9 mouse cellular contexts compared by ENCODE assay signal in genomic region chr1:181921580-181922494, GRCm38 (mm10).
DNase-seq lines count a peak whose midpoint lies in the region; ATAC-seq and TF ChIP-seq lines count a peak whose summit lies in the region.
"Had no signal": no experiment of that assay in that cellular context is flagged by ENCODE, and none has a peak within 500 bp of the region (broad histone marks: within the 10 kb centered on the region; RNA-seq: fewer than 3 reads in every experiment).

No protein-coding gene starts in this region.

- WGBS in lung, embryonic 14.5 days, result 62% methylated on average over 37 of the region's 37 CpGs
- WGBS in bone marrow, adult 2 months, result 42% methylated on average over 37 of the region's 37 CpGs
- 41% methylated on average over 25 of the region's 37 CpGs for WGBS in heart, embryonic 12.5 days
- WGBS in midbrain, embryonic 11.5 days, result 70% methylated on average over 37 of the region's 37 CpGs

- ATAC-seq in lung, embryonic 14.5 days (ENCODE audit: insufficient read depth), result no peak; the same call in none of the 2 replicates
- peak; percentile 55; the same call in 1 of the 2 replicates for ATAC-seq in heart, embryonic 12.5 days (ENCODE audit: insufficient number of reproducible peaks, low FRiP score)
- ATAC-seq in midbrain, embryonic 11.5 days (ENCODE audit: low FRiP score), result 0 out of 2 replicates have a peak, but pooled peaks have one; percentile 22

- no peaks in the 10 kb centered on the region for H3K4me1 ChIP-seq in lung, embryonic 14.5 days (ENCODE audit: insufficient read depth)
- H3K4me1 ChIP-seq in bone marrow, adult 2 months (ENCODE audit: control insufficient read depth, insufficient read depth, low read length), result no peaks in the 10 kb centered on the region; the same call in 1 of the 2 replicates
- peaks cover 14% of the 10 kb centered on the region; the same call in 1 of the 2 replicates for H3K4me1 ChIP-seq in heart, embryonic 12.5 days (replicated peaks)
- H3K4me1 ChIP-seq in midbrain, embryonic 11.5 days (ENCODE audit: control insufficient read depth, insufficient read depth, low read length), result no peaks in the 10 kb centered on the region
- H3K4me1 ChIP-seq: embryonic facial prominence, embryonic 13.5 days had no signal

- no peak overlapping the region for H3K4me3 ChIP-seq in lung, embryonic 14.5 days (ENCODE audit: low read depth, low read length)
- peak overlapping the region; percentile 69 for H3K4me3 ChIP-seq in bone marrow, adult 2 months (replicated peaks; ENCODE audit: control insufficient read depth, low read depth, low read length)
- H3K4me3 ChIP-seq in heart, embryonic 12.5 days, result peak overlapping the region; percentile 40
- no peak overlapping the region for H3K4me3 ChIP-seq in midbrain, embryonic 11.5 days (ENCODE audit: low read depth, low read length)
- H3K4me3 ChIP-seq: embryonic facial prominence, embryonic 13.5 days had no signal

- intact Hi-C loops in left cerebral cortex, postnatal 25 days (cut with DNase I), result loop anchor here (1.0 to 10.0 kb wide), 3 partner anchors 29 to 95 kb away; partner anchors contain the start of gene Enah

- H3K27ac ChIP-seq in lung, embryonic 14.5 days (ENCODE audit: low read depth), result no peak overlapping the region
- peak overlapping the region; percentile 89 for H3K27ac ChIP-seq in bone marrow, adult 2 months (ENCODE audit: control insufficient read depth, insufficient read depth, low read depth, low read length, poor library complexity)
- peak overlapping the region; percentile 51; the same call in 1 of the 2 replicates for H3K27ac ChIP-seq in heart, embryonic 12.5 days (ENCODE audit: poor library complexity, severe bottlenecking)
- no peak overlapping the region for H3K27ac ChIP-seq in midbrain, embryonic 11.5 days (ENCODE audit: low read depth, low read length)
- H3K27ac ChIP-seq: embryonic facial prominence, embryonic 13.5 days had no signal

- H3K9me3 ChIP-seq in lung, embryonic 14.5 days (ENCODE audit: low read depth, low read length), result no peaks in the 10 kb centered on the region
- no peaks in the 10 kb centered on the region for H3K9me3 ChIP-seq in heart, embryonic 12.5 days (replicated peaks)
- H3K9me3 ChIP-seq in midbrain, embryonic 11.5 days (ENCODE audit: control insufficient read depth, low read length), result no peaks in the 10 kb centered on the region
- H3K9me3 ChIP-seq: embryonic facial prominence, embryonic 13.5 days had no signal

- peaks cover 21% of the 10 kb centered on the region; the same call in 1 of the 2 replicates for H3K36me3 ChIP-seq in lung, embryonic 14.5 days (ENCODE audit: insufficient read depth)
- H3K36me3 ChIP-seq in heart, embryonic 12.5 days, result peaks cover 34% of the 10 kb centered on the region
- H3K36me3 ChIP-seq in midbrain, embryonic 11.5 days (ENCODE audit: control insufficient read depth, insufficient read depth, low read length), result 0 out of 2 replicates have a peak, but pooled peaks cover 5% of the 10 kb centered on the region

- TF ChIP-seq POLR2A in bone marrow, adult 2 months (IDR thresholded peaks at IDR 0.05; ENCODE audit: borderline replicate concordance, control insufficient read depth, low read depth, low read length), result no peak

- TF ChIP-seq CTCF in lung, embryonic 14.5 days (IDR thresholded peaks at IDR 0.05; ENCODE audit: low read depth), result peak; percentile 34
- peak; percentile 12; the same call in 1 of the 2 replicates for TF ChIP-seq CTCF in bone marrow, adult 2 months (IDR thresholded peaks at IDR 0.05; ENCODE audit: control insufficient read depth, insufficient read depth, low read length)

- H3K9ac ChIP-seq in lung, embryonic 14.5 days, result no peak overlapping the region
- H3K9ac ChIP-seq in heart, embryonic 12.5 days, result peak overlapping the region; percentile 64
- no peak overlapping the region for H3K9ac ChIP-seq in midbrain, embryonic 11.5 days (ENCODE audit: low read length)
- H3K9ac ChIP-seq: embryonic facial prominence, embryonic 13.5 days had no signal

- no peaks in the 10 kb centered on the region for H3K27me3 ChIP-seq in lung, embryonic 14.5 days (ENCODE audit: insufficient read depth, low read length)
- H3K27me3 ChIP-seq in heart, embryonic 12.5 days (replicated peaks), result no peaks in the 10 kb centered on the region
- no peaks in the 10 kb centered on the region for H3K27me3 ChIP-seq in midbrain, embryonic 11.5 days (ENCODE audit: control insufficient read depth, insufficient read depth, low read length)
- H3K27me3 ChIP-seq: embryonic facial prominence, embryonic 13.5 days had no signal

- peak; percentile 28 for DNase-seq in lung, embryonic 14.5 days
- DNase-seq in lung, postnatal 14 days, result no peak
- DNase-seq in left cerebral cortex, postnatal 25 days (ENCODE audit: low spot score in 2 of 2), result peak; percentile 20 to 70
- DNase-seq in midbrain, embryonic 11.5 days (ENCODE audit: low spot score, missing footprints), result no peak
- DNase-seq in thymus, postnatal 14 days, result peak; percentile 20
- no peak for DNase-seq in urinary bladder, postnatal 14 days (ENCODE audit: low spot score)

- H3K4me2 ChIP-seq in lung, embryonic 14.5 days, result peak overlapping the region; percentile 21
- H3K4me2 ChIP-seq in heart, embryonic 12.5 days, result peak overlapping the region; percentile 67
- H3K4me2 ChIP-seq in midbrain, embryonic 11.5 days, result no peak overlapping the region
- H3K4me2 ChIP-seq: embryonic facial prominence, embryonic 13.5 days had no signal

Comparison
In these comparisons a context has a peak if more than half of its experiments do, and no peak if none do; other contexts are left out.
1. DNase-seq: peak in lung, embryonic 14.5 days (single experiment), left cerebral cortex, postnatal 25 days (2 of 2) and thymus, postnatal 14 days (single experiment); none in lung, postnatal 14 days (single experiment), midbrain, embryonic 11.5 days (single experiment) and urinary bladder, postnatal 14 days (single experiment).
2. H3K27ac ChIP-seq: peak in bone marrow, adult 2 months (single experiment) and heart, embryonic 12.5 days (single experiment); none in lung, embryonic 14.5 days (single experiment) and midbrain, embryonic 11.5 days (single experiment).
3. H3K4me3 ChIP-seq: peak in bone marrow, adult 2 months (single experiment) and heart, embryonic 12.5 days (single experiment); none in lung, embryonic 14.5 days (single experiment) and midbrain, embryonic 11.5 days (single experiment).